Mouse (Mus musculus): ENCODE results near the gene Inpp5e. TPM values are rescaled to one million over a fixed set of nuclear protein-coding genes. Genes with fewer than 3 reads are reported as not detected.

Gene Inpp5e
- polyA plus RNA-seq, 2 experiments, result 4.1 to 6.9 TPM

- 71% methylated on average over 7 of the region's 7 CpGs for WGBS (ENCODE audit: insufficient replicate concordance)
- Histone ChIP-seq H3K4me1 (replicated peaks; ENCODE audit: control insufficient read depth in 2 of 2, insufficient read depth in 2 of 2, low read length in 1 of 2) (peaks cover 3 to 4% of the 10 kb centered on the region in 2 experiments; a peak in 3 of 4 replicates), H3K27ac (no peak overlapping the region), H3K9me3 (ENCODE audit: control insufficient read depth, low read length) (no peaks in the 10 kb centered on the region), H3K36me3 (replicated peaks; ENCODE audit: control insufficient read depth, insufficient read depth, low read depth) (no peaks in the 10 kb centered on the region), H3K27me3 (ENCODE audit: control insufficient read depth, insufficient read depth, low read length) (no peaks in the 10 kb centered on the region), H3K4me3 (ENCODE audit: insufficient read depth in 1 of 2, low read depth in 2 of 2, low read length in 2 of 2) (no peak overlapping the region), H3K9ac (replicated peaks) (no peak overlapping the region), H3K4me2 (ENCODE audit: low read depth) (no peak overlapping the region)
- no peak for TF ChIP-seq EP300 (IDR thresholded peaks at IDR 0.05; ENCODE audit: low read depth)
- TF ChIP-seq CTCF (IDR thresholded peaks at IDR 0.05; ENCODE audit: low read depth), result no peak
- no peak for ATAC-seq (ENCODE audit: insufficient read depth)
- no peak for DNase-seq (ENCODE audit: low read depth in 3 of 3, low spot score in 3 of 3)
Observed at GRCm38 (mm10) chr2:26356678-26357077, 52.3 kb downstream of the Inpp5e start.

GRCm38 (mm10) chr2:26356231-26356630 is 52.8 kb downstream of the Inpp5e start:
- Histone ChIP-seq H3K4me2 (ENCODE audit: low read depth) (no peak overlapping the region), H3K9ac (replicated peaks) (no peak overlapping the region), H3K27ac (no peak overlapping the region), H3K4me3 (ENCODE audit: insufficient read depth in 1 of 2, low read depth in 2 of 2, low read length in 2 of 2) (no peak overlapping the region), H3K9me3 (ENCODE audit: control insufficient read depth, low read length) (no peaks in the 10 kb centered on the region), H3K4me1 (replicated peaks; ENCODE audit: control insufficient read depth in 2 of 2, insufficient read depth in 2 of 2, low read length in 1 of 2) (peaks cover 4 to 6% of the 10 kb centered on the region in 2 experiments), H3K36me3 (replicated peaks; ENCODE audit: control insufficient read depth, insufficient read depth, low read depth) (no peaks in the 10 kb centered on the region), H3K27me3 (ENCODE audit: control insufficient read depth, insufficient read depth, low read length) (no peaks in the 10 kb centered on the region)
- WGBS (ENCODE audit: insufficient replicate concordance), result 69% methylated on average over 4 of the region's 4 CpGs
- ATAC-seq (ENCODE audit: insufficient read depth), result no peak
- DNase-seq (ENCODE audit: low read depth in 3 of 3, low spot score in 3 of 3), result no peak
- TF ChIP-seq CTCF (IDR thresholded peaks at IDR 0.05; ENCODE audit: low read depth) (no peak), EP300 (IDR thresholded peaks at IDR 0.05; ENCODE audit: low read depth) (no peak)

- H3K27me3 ChIP-seq (ENCODE audit: control insufficient read depth, insufficient read depth, low read length), result no peaks in the 10 kb centered on the region
- WGBS (ENCODE audit: insufficient replicate concordance), result 67% methylated on average over 4 of the region's 4 CpGs
Observed at GRCm38 (mm10) chr2:26354401-26354800, 54.6 kb downstream of the Inpp5e start.

GRCm38 (mm10) chr2:26353066-26353980 is 55.7 kb downstream of the Inpp5e start:
- Histone ChIP-seq H3K4me3 (ENCODE audit: insufficient read depth in 1 of 2, low read depth in 2 of 2, low read length in 2 of 2) (peak overlapping the region in 1 of 2 experiments; percentile 77; a peak in 2 of 4 replicates), H3K9ac (replicated peaks) (no peak overlapping the region)

More at GRCm38 (mm10) chr2:26354401-26354800, 54.6 kb downstream of the Inpp5e start:
- no peak overlapping the region for H3K9ac ChIP-seq (replicated peaks)
- no peak overlapping the region for H3K4me3 ChIP-seq (ENCODE audit: insufficient read depth in 1 of 2, low read depth in 2 of 2, low read length in 2 of 2)
- no peak overlapping the region for H3K4me2 ChIP-seq (ENCODE audit: low read depth)
- no peaks in the 10 kb centered on the region for H3K36me3 ChIP-seq (replicated peaks; ENCODE audit: control insufficient read depth, insufficient read depth, low read depth)
- no peak for ATAC-seq (ENCODE audit: insufficient read depth)
- TF ChIP-seq CTCF (IDR thresholded peaks at IDR 0.05; ENCODE audit: low read depth) (no peak), EP300 (IDR thresholded peaks at IDR 0.05; ENCODE audit: low read depth) (no peak)
- DNase-seq (ENCODE audit: low read depth in 3 of 3, low spot score in 3 of 3), result no peak
- peaks cover 10 to 14% of the 10 kb centered on the region in 2 experiments for H3K4me1 ChIP-seq (replicated peaks; ENCODE audit: control insufficient read depth in 2 of 2, insufficient read depth in 2 of 2, low read length in 1 of 2)
- H3K9me3 ChIP-seq (ENCODE audit: control insufficient read depth, low read length), result no peaks in the 10 kb centered on the region
- H3K27ac ChIP-seq, result no peak overlapping the region

GRCm38 (mm10) chr2:26352291-26352910 is 56.6 kb downstream of the Inpp5e start:
- no peak for DNase-seq (ENCODE audit: low read depth in 3 of 3, low spot score in 3 of 3)
- Histone ChIP-seq H3K9ac (replicated peaks) (peak overlapping the region; percentile 92), H3K4me1 (replicated peaks; ENCODE audit: control insufficient read depth in 2 of 2, insufficient read depth in 2 of 2, low read length in 1 of 2) (peaks cover 10 to 14% of the 10 kb centered on the region in 2 experiments), H3K27ac (no peak overlapping the region), H3K27me3 (ENCODE audit: control insufficient read depth, insufficient read depth, low read length) (no peaks in the 10 kb centered on the region), H3K4me2 (ENCODE audit: low read depth) (peak overlapping the region; percentile 88), H3K4me3 (ENCODE audit: insufficient read depth in 1 of 2, low read depth in 2 of 2, low read length in 2 of 2) (peak overlapping the region; percentile 77 to 85), H3K36me3 (replicated peaks; ENCODE audit: control insufficient read depth, insufficient read depth, low read depth) (no peaks in the 10 kb centered on the region), H3K9me3 (ENCODE audit: control insufficient read depth, low read length) (no peaks in the 10 kb centered on the region)
- 5% methylated on average over 36 of the region's 36 CpGs for WGBS (ENCODE audit: insufficient replicate concordance)
- no peak for TF ChIP-seq CTCF (IDR thresholded peaks at IDR 0.05; ENCODE audit: low read depth)
- ATAC-seq (ENCODE audit: insufficient read depth), result peak; percentile 33; the same call in 1 of the 2 replicates

More at GRCm38 (mm10) chr2:26353066-26353980, 55.7 kb downstream of the Inpp5e start:
- no peak overlapping the region for H3K27ac ChIP-seq
- H3K9me3 ChIP-seq (ENCODE audit: control insufficient read depth, low read length), result no peaks in the 10 kb centered on the region
- TF ChIP-seq CTCF (IDR thresholded peaks at IDR 0.05; ENCODE audit: low read depth) (no peak), EP300 (IDR thresholded peaks at IDR 0.05; ENCODE audit: low read depth) (no peak)
- peak overlapping the region; percentile 88 for H3K4me2 ChIP-seq (ENCODE audit: low read depth)
- ATAC-seq (ENCODE audit: insufficient read depth), result no peak
- DNase-seq (ENCODE audit: low read depth in 3 of 3, low spot score in 3 of 3), result no peak
- no peaks in the 10 kb centered on the region for H3K27me3 ChIP-seq (ENCODE audit: control insufficient read depth, insufficient read depth, low read length)
- H3K4me1 ChIP-seq (replicated peaks; ENCODE audit: control insufficient read depth in 2 of 2, insufficient read depth in 2 of 2, low read length in 1 of 2), result peaks cover 10 to 14% of the 10 kb centered on the region in 2 experiments
- no peaks in the 10 kb centered on the region for H3K36me3 ChIP-seq (replicated peaks; ENCODE audit: control insufficient read depth, insufficient read depth, low read depth)
- 70% methylated on average over 11 of the region's 11 CpGs for WGBS (ENCODE audit: insufficient replicate concordance)

Measured in liver, embryonic 14.5 days (tissue).